Mouse (Mus musculus) erythroblast, adult 5-6 weeks (primary cell): ENCODE data around the gene Galnt11. TPM values are rescaled to one million over a fixed set of nuclear protein-coding genes. Genes with fewer than 3 reads are reported as not detected.
"Not testable (repeated sequence)": the region's sequence is repeated elsewhere in the genome, so short reads cannot be mapped to it uniquely, and the experiment has no call there.

Experiments used
- ATAC-seq: replicated peaks from 2 replicates; pipeline ENCODE4 v1.8.0; 2016; ENCODE audit warnings: moderate number of reproducible peaks, mild to moderate bottlenecking, moderate TSS enrichment, inconsistent platforms; ENCODE audit not compliant: poor library complexity, low FRiP score, severe bottlenecking
- total RNA-seq, 2 experiments: library from RNA; stranded (forward) in 1 of 2; stranded (reverse) in 1 of 2; fragments of 150-400 nt in 1 of 2; fragments of 200-764, 138-1000 nt in 1 of 2; gene quantifications; 2 replicates each; pipeline versions ENCODE4 v1.2.3 to v1.2.4; 2015 to 2017; ENCODE audit warnings: low replicate concordance in 2 of 2

Gene Galnt11
- 3.3 and 5.6 TPM in 2 replicates for total RNA-seq (2015; ENCODE audit: low replicate concordance)
- total RNA-seq (2017; ENCODE audit: low replicate concordance) = 2.5 and 4.7 TPM in 2 replicates

DNA sequence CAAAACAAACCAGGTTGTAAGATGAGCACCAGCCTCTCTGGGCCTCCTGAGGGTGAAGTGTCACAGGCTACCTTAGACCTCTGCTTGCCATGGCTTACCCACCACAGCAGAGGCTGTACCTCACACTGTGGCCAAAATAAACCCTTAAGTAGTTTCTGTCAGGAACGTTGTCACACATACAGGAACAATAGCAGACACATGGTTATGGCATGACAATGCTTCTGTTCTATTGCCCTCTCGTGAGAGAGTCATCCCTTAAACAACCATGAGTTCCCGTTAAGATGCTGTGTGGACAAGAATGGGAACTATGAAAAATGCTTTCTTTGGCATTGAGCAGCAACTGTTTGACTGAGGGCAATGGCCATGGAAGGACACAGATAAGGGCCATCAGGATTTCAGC, at the start of gene Galnt11:
Gene Galnt11 (plus strand): TSS at position 301 of the 400 bp plus-strand sequence.
- ATAC-seq = no peak

DNA sequence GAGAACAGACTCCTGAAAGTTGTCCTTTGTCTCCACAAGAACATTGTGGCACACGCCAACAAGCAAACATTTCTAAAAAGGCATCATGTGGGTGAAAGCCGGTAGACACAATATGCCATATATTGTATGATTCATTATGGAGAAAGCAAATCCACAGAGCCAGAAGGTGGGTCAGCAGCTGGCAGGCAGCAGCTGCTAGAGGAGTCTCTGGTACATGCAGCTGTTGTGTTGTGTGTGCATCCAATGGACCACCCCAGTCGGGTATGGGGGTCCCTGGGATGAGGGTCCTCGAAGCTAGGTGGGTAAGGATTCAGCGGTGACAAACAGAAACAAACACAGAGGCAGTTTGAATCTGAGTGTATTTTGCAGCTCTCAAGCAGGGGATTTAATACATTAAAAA, 43.8 kb upstream of the Galnt11 start:
- not testable (repeated sequence) for ATAC-seq

DNA sequence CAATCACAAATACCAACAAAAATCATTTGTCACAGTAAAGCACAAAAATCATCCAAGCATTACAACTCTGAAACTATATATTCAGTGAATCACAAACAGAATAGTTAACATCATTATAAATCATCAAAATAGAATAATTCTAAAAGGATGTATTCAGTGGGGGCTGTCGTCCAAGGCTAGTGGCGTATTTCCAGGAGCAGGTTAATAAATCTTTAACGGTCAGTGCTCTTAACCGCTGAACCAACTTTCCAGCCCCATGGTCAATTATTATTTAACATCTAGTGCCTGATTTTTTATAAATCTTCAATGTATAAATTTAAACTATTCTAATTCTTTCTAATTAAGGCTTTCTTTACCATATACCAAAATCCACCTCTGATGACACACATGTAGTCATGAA, 43.2 kb upstream of the Galnt11 start:
- not testable (repeated sequence) for ATAC-seq

DNA sequence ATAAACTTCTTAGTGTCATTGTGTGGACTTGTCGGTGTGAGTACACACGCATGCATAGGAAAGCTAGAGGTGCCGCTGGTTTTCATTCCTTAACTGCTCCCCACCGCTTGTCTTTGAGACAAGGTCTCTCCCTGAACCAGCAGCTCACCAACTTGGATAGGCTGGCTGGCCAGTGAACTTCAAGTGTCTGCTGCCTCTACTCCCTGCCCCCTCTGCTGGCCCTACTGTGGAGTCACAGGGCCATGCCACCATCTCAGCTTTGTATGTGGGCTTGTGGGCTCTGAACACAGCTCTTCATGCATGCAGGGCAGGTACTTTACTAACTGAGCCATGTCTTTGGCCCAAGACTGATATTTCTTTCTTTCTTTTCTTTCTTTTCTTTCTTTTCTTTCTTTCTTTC, 42.4 kb upstream of the Galnt11 start:
- no peak for ATAC-seq

DNA sequence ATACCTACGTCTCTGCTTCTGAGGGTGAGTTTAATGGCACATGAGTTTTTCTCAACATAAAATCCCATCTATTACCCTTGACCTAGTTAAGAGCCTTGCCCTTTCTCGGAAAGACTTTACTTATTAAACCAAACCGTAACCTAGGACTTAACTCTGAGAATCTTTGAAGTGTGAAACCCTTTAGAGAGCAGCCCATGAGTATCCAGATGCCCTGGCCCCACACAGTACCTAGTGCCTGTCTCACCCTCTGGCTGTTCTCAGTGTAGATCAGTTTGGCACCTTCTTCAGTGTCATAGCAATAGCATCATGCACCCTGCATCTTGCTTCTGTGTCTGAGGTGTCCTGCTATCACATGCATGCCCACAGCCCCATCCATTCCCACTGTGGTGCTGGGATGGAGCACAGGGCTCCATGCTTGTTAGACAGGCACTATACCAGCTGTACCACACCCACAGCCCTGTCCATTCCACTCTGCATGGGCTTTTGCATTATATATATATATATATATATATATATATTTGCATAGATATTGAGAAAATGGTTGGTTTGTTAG, 41.7 kb upstream of the Galnt11 start:
- ATAC-seq = no peak

DNA sequence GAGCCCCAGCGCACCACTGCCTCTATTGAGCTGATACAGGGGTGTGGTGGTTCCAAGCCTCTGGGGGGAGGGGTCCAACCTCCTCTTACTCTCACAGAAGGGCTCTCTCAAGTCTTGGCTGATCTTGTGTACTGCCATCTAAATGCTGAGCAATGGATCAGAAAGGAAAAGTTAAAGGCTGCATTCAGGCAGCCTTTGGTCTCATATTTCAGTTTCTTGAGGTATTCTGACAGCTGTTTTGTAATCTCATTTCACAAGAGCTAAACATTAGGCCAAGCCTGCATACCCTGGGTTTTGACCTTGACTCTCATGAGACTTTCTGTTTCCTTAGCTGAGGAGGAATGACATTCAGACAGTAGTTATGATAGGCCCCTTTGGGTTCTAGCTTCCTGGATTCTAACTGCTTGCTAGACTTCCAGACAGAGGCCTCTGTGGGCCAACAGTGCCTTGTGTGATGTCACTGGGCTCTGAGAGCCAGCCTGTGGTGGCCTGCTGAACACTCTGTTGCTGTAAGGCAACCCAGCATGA, 40.6 kb upstream of the Galnt11 start, which contains the start of gene Galntl5:
Gene Galntl5 (plus strand): TSS at position 457 of the 528 bp plus-strand sequence.
- no peak for ATAC-seq

DNA sequence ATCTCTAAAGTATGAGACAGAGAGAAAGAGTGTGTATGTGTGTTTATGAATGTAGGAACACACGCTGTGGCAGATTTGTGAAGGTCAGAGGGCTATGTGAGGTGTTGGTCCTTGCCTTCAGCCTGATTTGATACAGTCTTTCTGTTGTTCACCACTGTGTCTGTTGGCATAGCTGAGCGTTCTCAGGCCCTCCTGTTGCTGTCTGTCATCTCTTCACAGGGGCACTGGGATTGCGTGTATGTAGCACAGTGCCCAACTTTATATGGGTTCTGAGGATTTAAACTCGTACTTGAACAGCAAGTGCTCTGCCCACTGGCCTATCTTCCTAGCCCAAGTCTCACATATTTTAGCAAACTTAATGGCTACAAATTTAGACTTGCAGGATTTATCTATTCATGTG, 38.1 kb upstream of the Galnt11 start:
- no peak for ATAC-seq

DNA sequence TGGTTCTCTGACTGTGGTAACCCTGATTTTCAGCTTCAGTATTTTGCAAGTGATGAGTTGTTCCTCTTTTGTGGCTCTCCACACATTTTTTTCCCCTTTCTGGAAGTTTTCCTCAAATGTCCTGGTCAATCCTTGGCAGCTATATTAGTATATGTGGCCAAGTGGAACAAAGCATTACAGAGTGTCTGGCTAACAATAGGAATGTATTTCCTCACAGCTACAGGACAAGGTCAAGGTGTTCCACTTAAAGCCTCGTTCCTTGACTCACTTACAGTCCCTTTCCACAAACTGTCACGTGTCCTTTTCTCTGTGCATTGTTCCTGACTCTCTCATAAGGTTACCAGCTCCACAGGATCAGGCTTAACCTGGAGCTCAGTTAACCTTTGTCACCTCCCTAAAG, 37.1 kb upstream of the Galnt11 start:
- no peak for ATAC-seq

DNA sequence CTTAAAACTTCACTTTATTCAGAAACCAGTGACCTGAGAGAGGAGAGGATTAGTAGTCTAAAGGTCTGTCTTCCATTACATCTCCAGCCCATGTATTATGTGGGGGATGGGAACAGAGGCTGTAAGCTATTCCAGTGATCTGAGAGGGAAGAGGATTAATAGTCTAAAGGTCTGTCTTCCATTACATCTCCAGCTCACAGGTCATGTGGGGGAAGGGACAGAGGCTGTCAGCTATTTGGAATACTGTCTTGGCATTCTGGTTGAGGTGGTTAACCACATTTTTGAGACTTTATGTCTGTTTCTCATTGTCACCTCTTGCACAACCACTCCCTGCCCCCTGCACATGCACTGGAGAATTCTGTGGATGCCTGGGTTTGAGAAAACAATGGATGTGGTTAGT, 34.0 kb upstream of the Galnt11 start:
- ATAC-seq = no peak

DNA sequence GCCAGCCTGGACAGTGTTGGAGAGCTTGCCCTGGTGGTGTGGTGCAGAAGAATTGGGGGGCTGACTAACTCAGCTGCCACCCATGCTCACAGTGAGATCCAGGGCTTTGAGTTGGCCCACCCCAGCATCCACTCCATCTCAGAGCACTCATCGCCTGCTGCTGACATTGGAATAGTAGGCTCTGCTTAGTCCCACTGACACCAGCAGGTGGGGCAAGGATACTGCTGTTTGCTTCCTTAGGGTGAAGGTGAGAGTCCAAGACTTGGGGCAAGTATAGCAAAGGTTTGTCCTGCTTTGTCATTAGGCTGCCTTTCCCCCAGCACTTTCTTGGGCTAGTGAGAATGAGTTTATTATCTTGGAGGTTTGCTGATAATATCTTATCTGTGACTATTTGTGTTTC, 32.9 kb upstream of the Galnt11 start:
- no peak for ATAC-seq

DNA sequence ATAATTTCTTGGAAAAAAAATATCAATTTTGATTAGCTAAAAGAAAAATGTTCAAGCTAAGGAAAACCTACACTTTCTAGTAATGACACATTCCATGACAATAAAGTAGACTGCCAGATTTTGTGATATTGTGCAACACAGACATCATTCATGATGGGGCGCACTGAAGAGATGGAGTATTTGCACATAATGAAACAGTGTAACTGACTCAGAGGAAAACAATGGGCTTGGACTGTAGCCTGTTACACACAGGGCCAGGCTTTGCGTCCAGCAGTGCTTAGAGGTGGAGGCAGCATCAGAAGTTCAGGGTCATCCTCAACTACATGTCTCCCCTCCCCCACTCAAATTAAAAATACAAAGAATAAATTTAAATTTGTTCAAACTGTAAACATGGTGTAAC, 31.2 kb upstream of the Galnt11 start:
- no peak for ATAC-seq

DNA sequence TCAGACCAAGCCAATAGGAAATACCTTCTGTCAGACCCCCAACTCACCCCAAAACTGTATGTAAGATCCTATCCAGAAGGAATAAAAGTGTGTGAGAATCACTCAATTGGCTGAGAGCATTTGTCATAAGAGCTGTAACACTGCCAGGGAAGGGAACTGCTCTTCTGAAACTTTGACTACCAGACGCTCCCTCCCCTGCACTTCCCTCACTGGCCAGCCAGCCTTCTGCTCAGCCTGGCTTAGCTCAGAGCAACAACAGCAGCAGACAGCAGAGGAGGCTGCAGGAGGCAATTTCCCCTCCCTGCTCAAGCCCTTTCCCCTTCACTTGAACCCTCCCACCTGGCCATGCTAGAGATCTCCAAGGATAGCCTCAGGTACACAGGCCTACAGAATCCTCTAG, 9.8 kb upstream of the Galnt11 start:
- no peak for ATAC-seq

DNA sequence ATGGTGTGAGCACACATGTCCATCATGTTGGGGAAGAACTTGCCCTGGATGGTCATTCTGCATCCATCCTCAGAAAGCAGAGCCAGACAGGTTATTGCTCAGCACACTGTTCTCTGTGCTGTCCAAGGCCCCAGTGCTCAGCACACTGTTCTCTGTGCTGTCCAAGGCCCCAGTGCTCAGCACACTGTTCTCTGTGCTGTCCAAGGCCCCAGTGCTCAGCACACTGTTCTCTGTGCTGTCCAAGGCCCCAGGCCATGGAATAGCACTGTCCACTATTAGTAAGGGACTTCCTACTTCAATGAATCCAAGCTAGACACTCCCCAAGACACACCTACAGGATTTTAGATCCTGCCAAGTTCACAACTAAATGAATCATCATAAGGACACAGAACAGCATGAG, 8.5 kb upstream of the Galnt11 start:
- ATAC-seq = not testable (repeated sequence)

DNA sequence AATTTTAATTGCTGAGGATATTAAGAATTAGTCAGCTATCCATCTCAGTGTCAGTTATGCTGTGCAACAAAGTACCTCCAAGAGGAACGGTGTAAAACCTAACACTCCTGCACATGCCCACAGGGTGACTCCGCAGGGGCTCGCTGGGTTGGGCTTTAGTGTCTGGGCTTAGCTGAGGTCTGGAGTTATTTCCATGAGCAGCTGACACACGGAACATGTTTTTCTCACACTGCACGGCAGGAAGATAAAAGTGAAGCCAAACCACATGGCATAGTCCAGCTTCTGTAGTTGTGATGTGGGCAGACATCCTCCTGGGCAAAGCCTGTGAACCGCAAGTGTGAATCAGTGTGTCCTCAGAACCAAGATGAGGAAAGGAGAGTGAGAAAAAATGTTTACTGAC, 6.7 kb upstream of the Galnt11 start:
- no peak for ATAC-seq

DNA sequence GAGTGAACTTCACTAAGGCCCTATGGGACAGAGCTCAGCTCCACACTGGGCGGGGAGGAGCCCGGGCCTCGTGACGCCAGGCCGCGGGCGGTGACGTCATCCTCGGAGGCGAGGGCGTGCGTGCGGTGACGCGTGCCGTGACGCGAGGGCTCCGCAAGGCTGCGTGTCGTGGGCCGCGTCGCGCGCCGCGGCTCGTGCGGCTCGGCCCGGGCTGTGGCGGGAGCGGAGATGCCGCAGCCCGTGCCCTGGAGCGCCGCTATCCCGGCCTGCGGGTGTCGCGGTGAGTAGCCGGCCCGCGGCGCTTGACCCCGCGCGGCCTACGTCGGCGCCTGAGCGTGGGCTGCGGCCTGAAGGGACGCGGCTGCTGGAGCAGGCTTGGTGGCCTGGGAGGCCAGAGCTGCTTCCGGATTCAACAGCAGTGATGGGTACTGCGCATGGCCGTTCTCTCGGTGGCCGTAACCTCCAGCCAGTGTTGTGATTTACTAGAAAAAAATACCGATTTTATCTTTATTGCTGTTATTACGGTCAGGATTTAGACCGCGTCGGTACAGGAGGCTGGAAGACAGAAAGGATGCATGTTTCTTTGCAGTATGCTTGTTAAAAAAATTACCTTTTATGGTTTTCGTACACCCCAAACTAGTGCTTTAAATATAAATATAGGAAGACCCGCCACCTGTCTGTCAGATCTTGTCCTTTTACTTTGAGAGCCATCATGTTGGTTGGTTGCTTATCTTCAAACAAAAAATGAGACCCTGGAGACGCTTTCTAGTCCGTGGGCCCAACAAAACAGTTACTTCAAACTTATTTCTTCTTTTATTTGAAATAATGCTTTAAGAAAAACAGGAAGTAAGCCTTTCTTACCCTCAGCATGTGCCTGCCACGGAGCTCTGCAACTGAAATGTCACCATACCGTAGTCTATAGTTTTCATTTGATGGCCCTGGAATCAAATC, 1.3 kb downstream of the Galnt11 start, which contains the start of gene E130116L18Rik:
Gene E130116L18Rik (minus strand): TSS at position 402 of the 951 bp plus-strand sequence.
- ATAC-seq = no peak

DNA sequence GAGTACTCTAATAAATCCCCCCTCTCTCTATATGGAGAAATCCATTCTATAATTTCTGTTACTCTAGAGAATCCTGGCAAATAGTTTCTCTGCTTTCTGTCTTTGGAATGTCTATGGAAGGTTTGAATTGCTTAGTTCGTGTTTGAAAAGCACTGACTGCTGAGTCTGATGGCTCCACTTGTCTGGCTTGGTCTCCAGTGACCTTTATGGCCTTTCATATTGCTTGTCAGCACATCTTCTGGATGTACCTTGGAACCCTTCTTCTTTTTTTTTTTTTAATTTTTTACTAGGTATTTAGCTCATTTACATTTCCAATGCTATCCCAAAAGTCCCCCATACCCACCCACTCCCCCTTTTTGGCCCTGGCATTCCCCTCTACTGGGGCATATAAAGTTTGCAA, 2.7 kb downstream of the Galnt11 start:
- not testable (repeated sequence) for ATAC-seq

DNA sequence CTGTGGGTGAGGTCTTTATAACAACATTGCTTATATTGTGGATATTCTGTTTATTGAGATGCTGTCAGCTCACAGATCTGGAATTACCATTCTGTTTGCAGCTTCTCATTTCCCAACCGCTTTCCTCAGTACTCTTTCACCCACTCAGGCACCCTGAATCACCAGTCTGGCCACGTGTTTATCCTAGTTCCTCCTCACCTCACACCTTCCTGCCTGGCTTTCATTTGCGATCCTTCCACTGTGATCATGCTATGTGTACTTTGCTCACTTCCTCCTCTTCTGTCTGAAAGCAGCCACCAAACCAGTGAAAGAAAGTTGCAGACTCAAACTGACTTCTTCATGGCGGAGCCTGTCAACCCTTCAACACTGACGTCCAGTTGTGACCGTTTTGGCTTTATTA, 21.4 kb downstream of the Galnt11 start:
- ATAC-seq = no peak

DNA sequence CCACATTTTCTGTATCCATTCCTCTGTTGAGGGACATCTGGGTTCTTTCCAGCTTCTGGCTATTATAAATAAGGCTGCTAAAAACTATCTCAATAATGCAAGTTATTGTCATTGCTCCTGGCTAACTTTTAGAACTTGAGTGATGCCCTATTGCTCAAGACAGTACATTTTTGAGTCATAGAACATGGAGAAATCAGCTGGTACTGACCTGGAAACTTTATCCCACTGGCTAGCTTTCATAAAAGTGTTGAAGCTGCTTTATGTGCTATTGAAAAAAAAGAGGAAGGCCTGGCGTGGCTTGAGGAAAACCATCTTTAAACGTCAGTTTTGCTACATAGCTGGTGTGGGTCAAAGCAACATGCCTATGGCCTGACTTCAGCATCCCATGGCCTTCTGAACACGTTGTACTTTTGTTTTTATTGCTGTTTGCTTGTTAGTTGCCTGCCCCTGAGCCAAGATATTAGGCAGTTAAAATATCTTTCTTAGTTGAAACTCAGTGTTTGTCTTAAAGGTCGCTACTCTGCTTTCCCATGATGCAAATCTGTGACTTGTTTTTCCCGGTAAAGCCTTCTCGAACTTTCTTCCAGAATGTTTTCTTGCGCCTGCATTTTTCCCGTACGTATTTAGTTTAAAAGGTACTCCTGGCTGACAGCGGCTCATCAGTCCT, 24.2 kb downstream of the Galnt11 start:
- ATAC-seq = no peak

DNA sequence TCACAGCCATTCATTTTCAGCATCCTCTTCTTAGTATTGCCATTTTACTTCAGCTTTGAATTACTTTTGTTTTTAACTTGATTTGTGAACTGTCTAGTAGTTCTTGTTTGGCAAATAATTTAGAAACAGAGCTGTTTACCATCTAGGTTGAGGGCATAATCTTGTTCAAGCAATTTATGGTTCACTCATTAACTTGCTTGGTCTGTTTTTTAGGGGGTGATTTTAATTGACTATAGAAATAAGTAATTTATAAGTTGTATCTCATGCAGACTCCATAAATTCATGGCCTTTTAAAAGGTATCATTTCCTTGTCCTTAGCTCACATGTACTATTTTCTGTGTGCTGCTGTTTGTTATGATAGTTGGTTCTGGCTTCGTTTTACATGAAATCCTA, 24.8 kb downstream of the Galnt11 start:
- no peak for ATAC-seq

DNA sequence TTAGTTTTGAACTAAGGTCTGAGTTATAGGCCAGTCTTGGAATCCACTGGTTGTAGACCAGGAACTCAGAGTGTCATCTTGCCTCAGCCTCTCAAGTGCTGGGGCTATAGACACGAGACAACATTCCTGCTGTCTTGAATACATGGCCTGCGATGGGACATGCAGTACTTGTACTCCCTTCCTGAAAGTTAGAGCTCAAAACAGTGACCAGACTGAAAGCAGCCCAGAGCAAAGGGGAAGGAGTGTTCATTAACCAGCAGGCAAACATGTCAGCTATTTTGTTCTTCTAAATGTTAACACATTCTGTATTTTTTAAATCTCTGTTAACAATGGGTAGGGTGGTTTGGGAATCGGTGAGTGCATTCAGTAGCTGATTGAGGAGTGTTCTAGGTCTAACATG, 25.3 kb downstream of the Galnt11 start:
- ATAC-seq = no peak
